Mouse (Mus musculus): Measurements from ENCODE around the gene Auh. TPM values are rescaled to one million over a fixed set of nuclear protein-coding genes. Genes with fewer than 3 reads are reported as not detected.

The Auh gene
- 10 to 100 TPM; 35.6 to 44.9 TPM for total RNA-seq (2023)

DNA sequence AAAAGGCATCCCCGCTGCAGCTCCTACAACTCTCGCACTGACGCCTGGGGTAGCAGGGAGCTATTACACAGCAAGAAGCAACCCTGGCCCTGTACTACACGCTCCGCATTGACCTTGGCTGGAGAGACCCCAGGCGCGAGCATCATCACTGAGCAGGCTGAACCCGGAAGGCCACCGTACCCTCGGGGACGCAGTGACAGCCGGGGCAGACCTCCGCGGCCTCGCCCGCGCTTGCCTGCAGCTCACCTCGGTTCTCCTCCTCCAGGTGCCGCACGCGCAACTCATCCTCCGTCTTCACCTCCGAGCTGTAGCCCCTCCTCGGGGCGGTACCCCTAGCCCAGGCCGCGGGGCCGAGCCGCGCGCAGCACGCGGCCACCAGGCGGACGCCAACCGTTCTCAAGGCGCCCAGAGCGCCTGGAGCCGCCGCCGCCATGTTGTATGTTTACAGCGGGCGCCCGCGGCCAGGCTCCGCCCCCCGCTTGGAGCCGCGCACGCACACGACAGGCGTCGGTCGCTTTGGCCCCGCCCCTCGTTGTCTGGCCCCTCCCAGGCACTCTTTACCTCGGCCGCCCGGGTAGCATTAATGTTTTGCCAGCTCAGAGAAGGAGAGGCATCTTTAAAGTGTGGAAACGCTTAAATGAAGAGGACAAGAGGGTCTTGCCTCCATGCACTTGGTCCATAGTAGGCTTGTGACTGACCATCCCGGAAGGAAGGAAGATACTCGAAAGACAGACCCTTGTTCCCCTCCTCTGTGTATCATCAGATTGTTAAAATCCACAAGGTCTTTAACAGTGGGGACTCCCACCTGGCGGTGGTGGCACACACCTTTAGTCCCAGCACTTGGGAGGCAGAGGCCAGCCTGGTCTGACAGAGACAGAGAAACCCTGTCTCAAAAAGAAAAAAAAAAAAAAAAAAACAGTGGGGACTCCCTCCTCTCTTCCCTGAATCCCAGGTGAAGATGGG, at the start of gene Auh:
Gene Auh, minus strand, starts transcription at position 473 of the 963 bp plus-strand sequence.

Other genes starting within 250 kb of the Auh start
- gene Nfil3, start 51.4 kb upstream of the Auh start, total RNA-seq (2023): 10 to 100 TPM; 61.8 to 70.8 TPM